Mouse (Mus musculus) left cerebral cortex, adult 11 months (tissue): ENCODE results near the gene Gm49450.
A peak's percentile ranks its signal among the peaks of the same experiment; 100 is the strongest.

Source experiments
- DNase-seq: peaks from one replicate; pipeline ENCODE4 v3.0.0; 2022; ENCODE audit warnings: low spot score

The Gm49450 gene

DNA sequence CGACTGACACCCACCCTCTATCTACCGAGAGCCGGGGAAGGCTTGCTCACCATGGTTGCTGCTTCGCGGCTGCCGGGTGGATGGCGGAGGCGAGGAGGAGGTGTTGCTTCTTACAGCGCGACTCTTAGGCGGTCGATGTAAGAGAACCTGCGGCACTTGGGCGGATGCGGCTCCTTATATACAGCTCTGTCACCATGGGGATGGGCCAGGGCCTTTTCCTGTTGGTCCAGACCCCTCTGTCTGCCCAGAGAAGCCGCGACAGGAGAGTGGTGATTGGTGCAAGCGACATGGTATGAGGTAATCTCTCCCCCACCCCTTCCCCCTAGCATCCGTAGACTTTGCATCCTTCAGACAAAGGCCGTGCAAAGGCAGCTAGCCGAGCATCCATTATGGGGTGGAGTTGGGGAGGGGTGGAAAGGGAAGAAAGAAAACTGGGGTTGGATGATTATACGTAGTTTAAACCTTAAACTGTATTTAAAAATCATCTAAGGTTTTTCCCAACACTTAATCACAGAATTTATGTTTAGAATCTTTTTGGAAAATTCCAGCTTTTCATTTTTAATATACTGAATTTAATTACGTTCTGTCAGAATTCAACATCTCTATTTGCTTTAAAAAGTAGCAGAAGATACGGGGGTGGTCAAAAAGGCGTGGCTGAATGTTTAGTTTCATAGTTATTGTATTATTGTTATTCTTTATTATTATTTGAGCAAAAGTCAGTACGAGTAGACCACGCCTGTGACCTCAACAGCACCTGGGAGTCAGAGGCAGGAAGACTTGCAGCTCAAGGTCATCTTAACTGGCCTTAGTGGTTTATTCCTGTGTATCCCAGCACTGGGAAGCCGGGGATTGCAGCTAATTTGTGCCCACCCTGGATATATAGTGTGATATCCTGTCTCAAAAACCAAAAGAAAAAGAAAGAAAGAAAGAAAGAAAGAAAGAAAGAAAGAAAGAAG is at the start of gene Gm49450, which contains the start of gene Tuba1a:
Gene Gm49450, minus strand, starts transcription at position 151 of the 956 bp plus-strand sequence.
Gene Tuba1a, minus strand, starts transcription at position 303 of the 956 bp plus-strand sequence.
- DNase-seq, result peak; percentile 95

DNA sequence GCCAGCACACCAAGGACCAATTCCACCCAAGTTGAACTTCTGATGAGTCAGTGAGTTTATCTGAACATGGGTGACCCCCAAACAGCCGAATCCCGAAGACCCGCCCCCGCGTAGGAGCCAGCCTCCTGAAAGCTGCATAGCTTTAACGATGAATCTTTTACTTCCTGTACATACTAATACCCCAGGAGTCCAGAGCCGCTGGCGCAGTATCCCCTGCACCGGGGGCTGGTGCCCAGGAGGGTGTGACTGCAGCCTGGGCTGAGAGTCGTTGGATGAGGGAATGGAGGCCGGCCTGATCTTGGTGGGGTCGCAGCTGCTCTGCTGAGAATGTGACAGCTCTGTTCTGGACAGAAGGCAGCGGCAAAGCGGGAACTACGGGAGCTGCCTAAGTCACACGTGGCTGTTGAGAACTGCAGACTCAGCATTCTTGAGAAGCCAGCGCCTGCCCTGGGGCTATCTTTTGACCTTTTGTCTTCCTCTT is 48.1 kb upstream of the Gm49450 start:
- DNase-seq, result no peak

DNA sequence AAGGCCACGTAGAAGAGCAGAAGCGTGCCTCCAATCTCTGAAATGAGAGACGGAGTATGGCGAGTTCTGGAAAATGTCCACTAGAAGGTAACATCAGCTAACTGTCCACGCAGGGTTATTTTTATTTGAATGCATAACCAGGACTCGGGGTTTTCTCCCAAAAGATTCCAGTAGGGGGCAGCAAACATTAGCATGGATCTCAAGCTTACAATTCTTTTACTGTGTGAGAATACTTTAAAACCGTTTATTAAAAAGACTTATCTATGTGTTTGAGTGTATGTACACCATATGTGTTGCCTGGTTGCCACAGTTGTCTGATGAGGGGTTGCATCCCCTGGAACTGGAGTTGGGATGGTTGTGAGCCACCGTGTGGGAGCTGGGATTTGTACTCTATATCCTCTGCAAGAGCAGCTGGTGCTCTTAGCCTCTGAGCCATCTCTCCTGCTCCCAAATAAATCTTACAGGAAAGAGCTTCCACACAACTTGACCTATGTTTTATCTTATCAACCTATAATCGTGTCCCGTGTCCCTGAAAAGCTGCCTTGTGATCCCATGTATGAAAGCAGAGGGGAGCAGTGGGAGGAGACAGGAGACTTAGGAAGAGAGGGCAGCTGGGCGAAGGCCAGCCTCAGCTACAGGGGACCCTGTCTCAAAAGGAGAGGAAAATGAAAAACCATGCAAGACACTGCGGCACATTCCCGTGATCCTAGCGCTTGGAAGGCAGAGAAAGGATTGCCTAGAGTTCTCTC is 47.4 kb upstream of the Gm49450 start:
- no peak for DNase-seq

DNA sequence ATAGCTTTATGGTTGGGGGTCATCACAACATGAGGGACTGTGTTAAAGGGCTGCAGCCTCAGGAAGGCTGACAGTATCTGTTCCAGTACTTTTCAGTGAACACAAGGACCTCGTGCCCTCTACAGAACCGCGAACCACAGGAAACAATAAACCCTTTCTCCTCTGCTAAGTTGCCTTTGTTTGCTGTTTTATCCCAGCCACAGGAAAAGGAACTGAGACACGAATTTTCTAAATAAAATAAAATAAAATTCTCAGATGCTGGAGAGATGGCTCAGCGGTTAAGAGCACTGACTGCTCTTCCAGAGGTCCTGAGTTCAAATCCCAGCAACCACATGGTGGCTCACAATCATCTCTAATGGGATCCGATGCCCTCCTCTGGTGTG is 45.4 kb upstream of the Gm49450 start:
- DNase-seq, result no peak

DNA sequence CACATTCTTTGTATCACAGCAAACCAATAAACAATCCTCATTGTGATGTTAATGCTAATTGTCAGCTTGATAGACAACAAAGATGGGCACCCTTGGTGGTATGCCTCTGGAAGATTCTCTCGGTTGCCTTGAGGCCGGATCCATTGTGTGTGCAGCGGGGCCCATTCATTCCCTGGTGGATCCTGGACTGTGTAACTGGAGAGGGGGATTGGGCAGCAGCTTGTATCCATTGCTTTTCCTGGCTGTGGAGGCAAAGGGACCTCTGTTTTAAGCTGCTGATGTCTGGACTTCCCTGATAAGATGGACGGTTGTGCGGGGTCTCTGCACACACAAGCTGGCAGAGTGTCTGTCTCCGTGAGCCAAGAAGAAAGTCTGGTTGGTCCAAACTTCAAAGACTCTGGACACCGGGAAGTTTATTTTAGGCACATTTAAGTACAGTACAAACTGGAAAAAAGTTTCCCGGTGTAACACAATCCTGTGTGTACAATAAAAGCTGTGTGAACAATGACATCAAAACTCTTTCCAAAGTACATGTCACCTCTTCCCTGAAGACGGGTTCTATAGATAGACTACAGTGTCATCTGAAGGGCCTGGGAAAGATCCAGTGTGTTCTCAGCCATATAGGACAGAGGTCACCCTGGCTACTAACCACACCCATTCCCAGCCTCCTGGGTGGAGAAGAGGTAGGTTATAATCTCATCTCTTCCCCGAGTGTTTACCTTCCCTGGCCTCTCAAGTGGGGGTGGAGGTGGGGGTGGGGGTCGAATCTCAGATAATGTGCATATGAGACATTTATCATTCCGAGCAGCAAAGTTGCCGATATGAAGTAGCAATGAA is 44.8 kb upstream of the Gm49450 start:
- DNase-seq, result no peak

DNA sequence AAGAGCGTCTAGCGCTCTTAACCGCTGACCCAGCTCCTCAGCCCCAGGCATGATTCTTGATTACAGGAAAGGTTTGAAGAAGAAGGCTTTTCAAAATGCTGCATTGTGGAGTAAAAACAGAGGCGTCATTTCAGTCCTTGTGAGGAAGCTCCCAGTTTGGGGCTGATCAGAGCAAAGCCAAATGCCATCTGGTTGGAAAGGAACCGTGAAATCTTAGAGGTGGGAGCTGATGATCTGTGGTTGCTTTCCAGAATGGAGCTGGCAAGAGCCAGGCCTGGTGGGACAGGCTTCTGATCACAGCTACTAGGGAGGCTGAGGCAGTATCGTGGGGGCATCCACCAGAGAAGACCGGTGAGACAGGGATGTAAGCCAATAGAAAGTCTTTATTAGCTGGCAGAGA is 43.5 kb upstream of the Gm49450 start:
- DNase-seq, result no peak

DNA sequence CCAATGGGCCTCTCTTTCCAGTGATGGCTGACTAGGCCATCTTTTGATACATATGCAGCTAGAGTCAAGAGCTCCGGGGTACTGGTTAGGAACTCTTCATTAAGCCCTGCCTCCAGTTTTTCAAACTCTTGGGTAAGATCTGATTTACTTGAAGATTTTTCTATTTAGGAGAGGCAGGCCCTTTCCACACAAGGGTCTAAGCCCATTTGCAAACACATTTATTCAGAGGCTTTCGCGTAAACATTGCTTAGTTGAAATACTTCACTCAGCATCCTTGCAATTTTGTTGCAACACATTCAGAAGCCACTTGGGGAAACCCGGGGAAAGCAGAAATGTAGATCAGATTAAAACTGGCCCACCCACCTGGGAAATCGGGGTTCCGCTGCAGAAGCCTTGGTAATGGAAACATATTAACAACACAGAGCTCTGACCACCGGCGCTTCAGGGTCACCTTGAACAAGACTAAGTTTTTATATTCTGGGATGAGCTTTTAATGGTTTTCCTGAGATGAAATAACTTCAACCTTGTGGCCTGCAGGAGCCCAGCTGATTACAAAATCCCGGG is 41.7 kb upstream of the Gm49450 start:
- DNase-seq, result no peak

DNA sequence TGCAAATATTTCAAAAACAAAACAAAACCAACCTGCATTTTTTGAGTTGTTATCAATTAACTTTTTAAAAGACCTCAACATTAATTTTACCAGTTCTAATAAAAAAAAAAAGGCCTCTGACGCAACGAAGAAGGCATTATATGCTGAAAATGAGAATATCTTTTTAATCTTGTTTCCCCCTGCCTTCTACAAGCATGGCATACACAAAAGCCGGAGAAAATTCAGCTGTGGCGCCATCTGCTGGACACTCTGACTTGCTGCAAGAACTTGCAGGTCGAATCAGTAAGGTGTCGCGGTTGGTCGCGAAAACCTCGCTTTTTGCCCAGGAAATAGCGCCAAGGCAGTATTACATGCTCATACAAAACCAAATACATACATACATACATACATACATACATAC is 40.5 kb upstream of the Gm49450 start:
- DNase-seq, result no peak

DNA sequence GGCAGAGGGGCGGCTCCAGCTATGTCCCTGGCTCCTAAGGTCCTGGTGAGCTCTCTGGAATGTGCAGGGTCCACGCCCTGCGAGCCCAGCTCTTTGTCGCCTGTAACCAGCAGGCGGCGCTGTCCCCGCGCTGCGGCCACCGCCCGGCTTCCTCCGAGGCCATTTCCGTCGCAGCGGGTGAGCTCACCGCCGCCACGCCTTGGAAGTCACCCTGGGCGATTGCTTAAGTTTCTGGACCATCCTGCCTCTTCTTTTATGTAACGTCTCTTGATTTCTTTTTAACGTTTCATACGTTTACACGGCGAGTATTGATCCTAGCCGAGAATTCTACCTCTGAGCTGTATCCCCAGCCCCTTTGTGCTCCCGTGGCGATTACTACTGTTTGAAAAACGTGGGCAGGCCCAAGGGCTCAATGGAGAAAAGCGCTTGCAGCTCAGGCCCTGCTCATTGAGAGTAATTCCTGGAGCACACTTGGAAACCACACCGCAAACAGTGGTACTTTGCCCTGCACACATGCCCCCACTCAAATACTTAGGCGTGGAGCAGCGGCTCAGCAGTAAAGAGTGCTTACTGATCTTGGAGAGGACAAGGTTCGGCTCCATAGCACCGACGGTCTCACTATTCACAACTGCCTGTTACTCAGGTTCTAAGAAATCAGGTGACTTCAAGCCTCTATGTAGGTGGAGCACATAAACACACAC is 39.9 kb upstream of the Gm49450 start:
- DNase-seq, result peak; percentile 89

DNA sequence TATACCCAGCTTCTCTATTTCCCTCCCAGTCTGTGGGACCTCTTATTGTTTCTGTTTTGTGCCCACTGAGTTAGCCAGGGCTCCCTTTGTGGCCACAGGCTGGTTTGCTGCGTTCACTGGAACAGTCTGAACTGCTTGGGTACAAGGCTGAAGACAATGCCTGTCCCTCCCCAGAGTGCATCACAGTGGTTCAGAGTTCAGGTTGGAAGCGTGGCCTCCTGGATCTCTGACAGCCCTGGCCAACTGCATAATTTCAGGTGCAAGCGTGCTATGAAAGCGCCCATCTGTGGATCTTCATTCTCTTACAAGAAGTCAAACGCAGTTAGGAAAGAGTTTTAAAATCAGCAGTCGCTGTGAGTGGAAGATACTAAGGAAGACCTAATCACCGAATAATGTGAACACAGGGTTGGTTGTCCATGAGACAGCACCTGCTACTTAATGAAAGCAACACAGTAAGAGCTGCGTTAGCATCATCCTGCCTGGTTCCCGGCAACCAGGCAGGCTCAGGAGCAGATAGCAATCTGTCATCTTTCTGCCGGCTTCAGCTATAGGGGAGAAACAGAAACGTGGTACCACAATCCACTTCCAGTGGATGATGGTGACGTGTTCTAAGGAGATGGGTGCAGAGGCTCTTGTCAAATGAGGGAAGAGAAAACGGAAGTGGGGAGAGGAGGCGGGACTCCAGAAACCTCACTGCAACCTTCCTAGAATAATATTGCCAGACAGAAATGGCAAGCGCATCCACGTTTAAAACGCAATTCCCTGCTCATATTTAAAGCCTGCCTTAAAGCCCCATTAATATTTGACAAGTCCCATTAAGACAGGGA is 38.9 kb upstream of the Gm49450 start:
- DNase-seq, result peak; percentile 84

DNA sequence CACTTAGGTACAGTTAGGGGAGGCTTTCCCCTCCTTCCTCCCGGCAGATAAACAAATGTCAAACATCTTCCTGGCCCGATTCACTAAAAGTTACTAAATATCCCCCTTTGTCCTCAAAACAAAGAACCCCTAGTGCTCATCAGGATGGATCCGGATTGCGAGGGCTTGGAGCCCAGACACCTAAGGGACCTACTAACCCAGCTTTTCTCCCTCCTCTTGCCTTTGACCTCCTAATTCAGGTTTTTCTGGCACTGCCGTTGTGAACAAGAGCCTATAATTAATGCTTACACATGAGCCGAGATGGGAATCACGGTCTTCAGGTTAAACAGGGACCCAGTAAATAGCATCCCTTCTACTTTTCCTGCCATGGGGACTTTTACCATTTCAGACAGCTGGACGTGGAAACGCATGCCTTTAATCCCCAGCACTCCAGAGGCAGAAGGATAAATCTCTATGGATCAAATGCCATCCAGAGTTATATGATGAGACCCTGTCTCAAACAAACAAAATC is 38.2 kb upstream of the Gm49450 start:
- DNase-seq, result no peak

DNA sequence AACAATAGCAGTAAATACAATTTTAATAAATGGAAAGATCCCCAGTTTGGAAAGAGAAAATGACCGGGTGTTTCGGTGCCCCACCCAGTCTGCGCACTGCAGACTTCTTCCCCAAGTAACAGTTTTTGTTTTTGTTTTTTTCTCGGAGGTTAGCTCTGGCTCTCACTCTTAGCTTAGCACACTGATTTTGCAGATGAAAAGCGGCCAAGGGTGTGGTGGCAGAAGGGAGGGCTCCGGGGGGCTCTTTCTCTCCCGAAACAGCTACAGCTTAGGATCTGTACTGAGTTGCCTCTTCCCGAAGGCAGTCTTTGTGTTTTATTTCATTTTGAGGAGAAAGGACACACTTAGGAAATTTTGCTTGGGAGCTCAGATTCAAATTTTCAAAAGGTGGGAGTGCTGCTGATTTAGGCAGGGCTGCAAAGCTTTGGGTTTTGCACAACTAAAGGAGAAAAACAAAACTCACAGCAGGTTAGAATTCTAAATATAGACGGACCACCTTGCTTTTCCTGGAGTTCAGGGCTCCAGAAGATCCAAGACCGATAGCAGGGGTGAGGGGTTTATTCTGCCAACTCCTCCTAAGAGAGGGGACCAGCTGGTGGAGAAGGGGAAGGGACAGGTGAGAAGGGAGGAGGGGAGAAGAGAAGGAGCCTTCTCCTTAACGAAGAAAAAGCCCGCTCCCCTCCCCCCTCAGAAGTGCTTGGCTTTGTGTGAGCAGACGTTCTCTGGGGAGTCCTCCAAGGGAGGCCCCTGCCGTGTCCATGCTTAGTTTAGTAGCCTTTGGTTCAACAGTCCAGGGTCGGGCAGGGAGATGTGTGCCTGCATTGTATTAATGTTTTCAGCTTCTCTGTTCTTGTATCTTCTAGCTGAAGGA is 37.6 kb upstream of the Gm49450 start:
- no peak for DNase-seq

DNA sequence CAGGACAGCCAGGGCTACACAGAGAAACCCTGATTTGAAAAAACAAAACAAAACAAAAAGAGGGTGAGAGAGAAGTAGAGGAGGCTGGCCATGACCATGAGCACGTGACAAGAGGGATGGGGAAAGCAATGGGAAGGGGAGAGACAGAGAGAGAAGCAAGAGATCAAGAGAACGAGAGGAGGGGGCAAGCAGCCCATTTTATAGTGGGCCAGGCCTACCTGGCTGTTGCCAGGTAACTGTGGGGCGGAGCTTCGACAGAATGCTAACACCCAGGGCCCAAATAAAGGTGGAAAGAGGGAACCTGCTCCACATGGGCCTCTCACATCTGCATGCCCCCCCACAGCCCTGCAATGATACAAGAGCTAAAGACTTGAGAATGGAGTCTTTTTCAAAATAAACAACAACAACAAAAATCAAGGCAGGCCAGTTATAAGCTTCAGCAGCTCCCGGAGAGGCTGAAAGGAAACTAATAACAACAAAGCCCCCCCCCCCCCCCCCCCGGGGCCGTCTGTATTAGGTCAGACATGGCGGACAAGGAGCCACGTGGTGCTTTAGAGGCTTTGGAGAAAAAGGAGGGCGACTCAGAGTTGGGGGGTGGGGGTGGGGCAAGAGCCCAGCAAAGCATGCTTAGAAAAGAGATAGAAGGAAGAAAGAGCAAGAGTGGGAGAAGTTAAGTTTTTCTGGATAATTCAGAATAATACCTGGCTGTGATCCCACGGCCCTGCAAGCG is 36.5 kb upstream of the Gm49450 start:
- DNase-seq, result no peak

DNA sequence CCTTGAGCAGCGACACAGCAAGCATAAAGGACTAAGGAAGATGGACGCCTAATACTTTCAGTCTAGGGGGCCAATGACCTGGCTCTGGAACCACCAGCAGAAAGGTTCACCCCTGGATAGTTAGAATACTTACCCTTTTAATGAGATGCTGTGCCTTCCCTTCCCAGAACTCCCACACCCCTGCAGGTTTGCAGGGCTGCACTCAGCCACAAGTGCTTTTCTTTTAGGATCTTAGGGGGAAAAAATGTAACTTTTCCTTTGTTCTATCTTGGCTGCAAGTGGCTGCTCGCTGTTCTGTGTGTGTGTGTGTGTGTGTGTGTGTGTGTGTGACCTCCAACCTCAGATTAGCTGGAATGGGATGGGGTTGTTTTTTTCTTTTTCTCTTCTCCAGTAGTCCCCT is 35.4 kb upstream of the Gm49450 start:
- DNase-seq, result no peak

DNA sequence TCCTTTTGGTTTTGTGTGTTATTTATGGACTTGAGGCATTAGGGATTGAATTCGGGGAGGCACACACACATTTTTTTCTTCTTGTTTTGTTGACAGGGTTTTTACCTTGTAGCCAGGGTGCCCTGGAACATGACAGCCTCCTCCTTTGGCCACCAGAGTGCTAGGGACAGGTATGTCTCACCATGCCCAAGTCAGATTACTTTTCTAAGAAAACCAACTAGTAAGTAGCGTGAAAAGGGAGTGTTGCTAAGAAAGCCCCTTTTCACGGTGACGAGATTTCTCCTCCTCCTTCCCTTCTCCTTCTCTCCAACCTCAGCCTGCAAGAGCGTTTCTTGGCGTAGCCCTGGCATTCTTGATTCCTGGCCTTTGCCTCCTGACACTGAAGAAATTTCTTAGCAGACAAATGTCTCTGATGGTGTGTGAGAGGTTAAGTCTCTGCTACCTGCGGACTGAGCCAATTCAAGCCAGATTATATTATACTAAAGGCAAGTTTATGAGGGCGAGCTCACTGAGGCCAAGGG is 34.4 kb upstream of the Gm49450 start:
- no peak for DNase-seq

DNA sequence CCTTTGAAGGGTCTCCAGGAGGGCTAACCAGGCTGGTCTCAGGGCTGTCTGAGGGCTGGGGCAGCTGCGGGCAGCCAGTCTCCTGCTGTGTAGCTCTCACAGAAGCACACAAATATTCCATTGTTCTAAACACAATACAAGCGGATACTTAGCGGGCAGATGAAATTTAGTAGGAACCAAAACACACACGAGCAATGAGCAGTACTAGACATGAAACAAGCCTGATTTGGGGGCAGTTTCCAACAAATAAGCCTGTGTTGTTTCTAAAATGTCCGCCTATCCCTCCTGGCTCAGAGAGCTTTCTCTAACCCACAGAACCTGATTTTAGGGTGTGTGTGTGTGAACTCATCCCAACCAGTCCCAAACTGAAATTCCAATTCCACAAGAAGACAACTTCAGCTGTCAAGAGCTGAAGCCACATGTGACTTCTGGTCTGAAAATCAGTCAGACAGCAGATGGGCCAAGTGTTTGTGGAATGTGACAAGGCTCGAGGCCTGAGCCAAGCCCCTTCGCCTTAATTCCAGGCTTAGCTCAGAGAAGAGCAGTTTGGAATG is 33.8 kb upstream of the Gm49450 start:
- DNase-seq, result no peak

DNA sequence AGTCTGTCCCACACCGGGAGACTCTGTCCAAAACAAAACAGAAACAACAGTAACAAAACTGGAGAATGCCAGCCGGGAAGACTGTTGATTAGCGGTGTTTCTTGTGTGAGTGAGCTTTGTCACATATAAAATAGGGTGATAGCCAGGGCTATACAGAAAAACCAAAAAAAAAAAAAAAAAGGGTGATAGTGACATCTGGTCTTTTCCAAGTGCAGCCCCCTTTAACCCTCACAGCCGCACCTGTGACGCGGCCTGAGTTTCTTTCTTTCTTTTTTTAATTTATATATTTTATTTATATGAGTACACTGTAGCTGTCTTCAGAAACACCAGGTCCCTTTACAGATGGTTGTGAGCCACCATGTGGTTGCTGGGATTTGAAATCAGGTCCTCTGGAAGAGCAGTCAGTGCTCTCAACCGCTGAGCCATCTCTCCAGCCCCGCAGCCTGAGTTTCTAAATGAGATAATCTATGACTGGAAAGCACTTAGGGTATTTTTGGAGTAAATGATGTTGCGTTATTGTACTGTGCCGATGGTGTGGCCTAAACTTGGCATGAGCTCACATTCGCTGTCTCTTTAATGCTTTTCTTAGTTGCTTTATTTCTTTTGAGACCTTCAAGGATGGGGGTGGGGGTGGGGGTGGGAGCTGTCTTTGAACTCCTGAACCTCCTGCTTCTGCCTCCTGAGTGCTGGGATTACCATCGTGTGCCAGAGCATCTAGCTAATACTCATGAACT is 32.8 kb upstream of the Gm49450 start:
- DNase-seq, result no peak
